Mouse (Mus musculus): Measurements from ENCODE around the gene Synj2. TPM values are rescaled to one million over a fixed set of nuclear protein-coding genes. Genes with fewer than 3 reads are reported as not detected.

Synj2 gene
- polyA plus RNA-seq, 1 experiment from 2014 or later: 1.2 TPM

- DNase-seq (ENCODE audit: low spot score): no peak
- peaks cover 7% of the 10 kb centered on the region for H3K4me1 ChIP-seq (ENCODE audit: control insufficient read depth, insufficient read depth, low read length)
- H3K27me3 ChIP-seq (ENCODE audit: control insufficient read depth, insufficient read depth, low read length): no peaks in the 10 kb centered on the region
- no peak overlapping the region for H3K9ac ChIP-seq (ENCODE audit: low read length)
- H3K4me3 ChIP-seq (ENCODE audit: low read depth, low read length): no peak overlapping the region
- WGBS: 87% methylated on average over 6 of the region's 6 CpGs
- no peaks in the 10 kb centered on the region for H3K36me3 ChIP-seq (ENCODE audit: control insufficient read depth, insufficient read depth, low read length)
- no peaks in the 10 kb centered on the region for H3K9me3 ChIP-seq (ENCODE audit: control insufficient read depth, low read length)
- H3K27ac ChIP-seq (replicated peaks; ENCODE audit: low read depth, low read length): no peak overlapping the region
- ATAC-seq (ENCODE audit: insufficient number of reproducible peaks, low FRiP score, low TSS enrichment, low read depth): no peak
- H3K4me2 ChIP-seq (ENCODE audit: low read depth, severe bottlenecking): no peak overlapping the region
These were observed 62.6 kb downstream of the Synj2 start for GRCm38 (mm10) chr17:6003661-6004060.

- DNase-seq (ENCODE audit: low spot score): no peak
- Histone ChIP-seq H3K4me2 (ENCODE audit: low read depth, severe bottlenecking) (peak overlapping the region; percentile 32), H3K9me3 (ENCODE audit: control insufficient read depth, low read length) (no peaks in the 10 kb centered on the region), H3K4me3 (ENCODE audit: low read depth, low read length) (no peak overlapping the region), H3K4me1 (ENCODE audit: control insufficient read depth, insufficient read depth, low read length) (peaks cover 7% of the 10 kb centered on the region), H3K9ac (ENCODE audit: low read length) (no peak overlapping the region), H3K27me3 (ENCODE audit: control insufficient read depth, insufficient read depth, low read length) (no peaks in the 10 kb centered on the region), H3K27ac (replicated peaks; ENCODE audit: low read depth, low read length) (no peak overlapping the region), H3K36me3 (ENCODE audit: control insufficient read depth, insufficient read depth, low read length) (no peaks in the 10 kb centered on the region)
- WGBS: 11% methylated on average over 14 of the region's 14 CpGs
- ATAC-seq (ENCODE audit: insufficient number of reproducible peaks, low FRiP score, low TSS enrichment, low read depth): peak; percentile 71; the same call in 1 of the 2 replicates
These were observed 64.2 kb downstream of the Synj2 start for GRCm38 (mm10) chr17:6005246-6005637.

- no peaks in the 10 kb centered on the region for H3K36me3 ChIP-seq (ENCODE audit: control insufficient read depth, insufficient read depth, low read length)
- H3K27ac ChIP-seq (replicated peaks; ENCODE audit: low read depth, low read length): peak overlapping the region; percentile 33; the same call in 1 of the 2 replicates
- no peak for DNase-seq (ENCODE audit: low spot score)
- H3K4me2 ChIP-seq (ENCODE audit: low read depth, severe bottlenecking): peak overlapping the region; percentile 32
- no peak overlapping the region; the same call in 1 of the 2 replicates for H3K9ac ChIP-seq (ENCODE audit: low read length)
- no peaks in the 10 kb centered on the region for H3K27me3 ChIP-seq (ENCODE audit: control insufficient read depth, insufficient read depth, low read length)
- ATAC-seq (ENCODE audit: insufficient number of reproducible peaks, low FRiP score, low TSS enrichment, low read depth): no peak
- H3K4me1 ChIP-seq (ENCODE audit: control insufficient read depth, insufficient read depth, low read length): peaks cover 7% of the 10 kb centered on the region
- WGBS: 30% methylated on average over 14 of the region's 14 CpGs
- H3K4me3 ChIP-seq (ENCODE audit: low read depth, low read length): no peak overlapping the region
- no peaks in the 10 kb centered on the region for H3K9me3 ChIP-seq (ENCODE audit: control insufficient read depth, low read length)
These were observed 64.8 kb downstream of the Synj2 start for GRCm38 (mm10) chr17:6005638-6006471.

- ATAC-seq (ENCODE audit: insufficient number of reproducible peaks, low FRiP score, low TSS enrichment, low read depth): no peak
- WGBS: 81% methylated on average over 5 of the region's 5 CpGs
- no peak for DNase-seq (ENCODE audit: low spot score)
These were observed 66.2 kb downstream of the Synj2 start for GRCm38 (mm10) chr17:6007101-6007780.

GRCm38 (mm10) chr17:6007902-6008301, 66.8 kb downstream of the Synj2 start:
- no peak for ATAC-seq (ENCODE audit: insufficient number of reproducible peaks, low FRiP score, low TSS enrichment, low read depth)
- peaks cover 7% of the 10 kb centered on the region for H3K4me1 ChIP-seq (ENCODE audit: control insufficient read depth, insufficient read depth, low read length)
- H3K27ac ChIP-seq (replicated peaks; ENCODE audit: low read depth, low read length): no peak overlapping the region
- no peaks in the 10 kb centered on the region for H3K27me3 ChIP-seq (ENCODE audit: control insufficient read depth, insufficient read depth, low read length)
- H3K4me2 ChIP-seq (ENCODE audit: low read depth, severe bottlenecking): no peak overlapping the region
- 88% methylated on average over 9 of the region's 9 CpGs for WGBS
- H3K4me3 ChIP-seq (ENCODE audit: low read depth, low read length): no peak overlapping the region
- no peak for DNase-seq (ENCODE audit: low spot score)
- no peak overlapping the region for H3K9ac ChIP-seq (ENCODE audit: low read length)
- H3K36me3 ChIP-seq (ENCODE audit: control insufficient read depth, insufficient read depth, low read length): no peaks in the 10 kb centered on the region
- no peaks in the 10 kb centered on the region for H3K9me3 ChIP-seq (ENCODE audit: control insufficient read depth, low read length)

More at GRCm38 (mm10) chr17:6007101-6007780, 66.2 kb downstream of the Synj2 start:
- H3K4me2 ChIP-seq (ENCODE audit: low read depth, severe bottlenecking): no peak overlapping the region
- peaks cover 7% of the 10 kb centered on the region for H3K4me1 ChIP-seq (ENCODE audit: control insufficient read depth, insufficient read depth, low read length)
- H3K4me3 ChIP-seq (ENCODE audit: low read depth, low read length): no peak overlapping the region
- H3K36me3 ChIP-seq (ENCODE audit: control insufficient read depth, insufficient read depth, low read length): no peaks in the 10 kb centered on the region
- no peaks in the 10 kb centered on the region for H3K27me3 ChIP-seq (ENCODE audit: control insufficient read depth, insufficient read depth, low read length)
- H3K9ac ChIP-seq (ENCODE audit: low read length): no peak overlapping the region
- no peak overlapping the region for H3K27ac ChIP-seq (replicated peaks; ENCODE audit: low read depth, low read length)
- H3K9me3 ChIP-seq (ENCODE audit: control insufficient read depth, low read length): no peaks in the 10 kb centered on the region

- no peak overlapping the region for H3K9ac ChIP-seq (ENCODE audit: low read length)
- H3K9me3 ChIP-seq (ENCODE audit: control insufficient read depth, low read length): no peaks in the 10 kb centered on the region
- 86% methylated on average over 11 of the region's 11 CpGs for WGBS
- ATAC-seq (ENCODE audit: insufficient number of reproducible peaks, low FRiP score, low TSS enrichment, low read depth) (no peak), DNase-seq (ENCODE audit: low spot score) (no peak)
- no peaks in the 10 kb centered on the region for H3K27me3 ChIP-seq (ENCODE audit: control insufficient read depth, insufficient read depth, low read length)
- H3K4me1 ChIP-seq (ENCODE audit: control insufficient read depth, insufficient read depth, low read length): peaks cover 7% of the 10 kb centered on the region
- H3K27ac ChIP-seq (replicated peaks; ENCODE audit: low read depth, low read length): no peak overlapping the region
- no peaks in the 10 kb centered on the region for H3K36me3 ChIP-seq (ENCODE audit: control insufficient read depth, insufficient read depth, low read length)
- no peak overlapping the region for H3K4me2 ChIP-seq (ENCODE audit: low read depth, severe bottlenecking)
- H3K4me3 ChIP-seq (ENCODE audit: low read depth, low read length): no peak overlapping the region
These were observed 67.5 kb downstream of the Synj2 start for GRCm38 (mm10) chr17:6008590-6008989.

- Histone ChIP-seq H3K9ac (ENCODE audit: low read length) (no peak overlapping the region), H3K9me3 (ENCODE audit: control insufficient read depth, low read length) (no peaks in the 10 kb centered on the region), H3K36me3 (ENCODE audit: control insufficient read depth, insufficient read depth, low read length) (no peaks in the 10 kb centered on the region), H3K4me2 (ENCODE audit: low read depth, severe bottlenecking) (no peak overlapping the region), H3K4me1 (ENCODE audit: control insufficient read depth, insufficient read depth, low read length) (peaks cover 7% of the 10 kb centered on the region), H3K4me3 (ENCODE audit: low read depth, low read length) (no peak overlapping the region), H3K27ac (replicated peaks; ENCODE audit: low read depth, low read length) (no peak overlapping the region), H3K27me3 (ENCODE audit: control insufficient read depth, insufficient read depth, low read length) (no peaks in the 10 kb centered on the region)
- DNase-seq (ENCODE audit: low spot score) (no peak), ATAC-seq (ENCODE audit: insufficient number of reproducible peaks, low FRiP score, low TSS enrichment, low read depth) (no peak)
- 90% methylated on average over 4 of the region's 4 CpGs for WGBS
These were observed 68.5 kb downstream of the Synj2 start for GRCm38 (mm10) chr17:6009606-6010005.

GRCm38 (mm10) chr17:6013079-6013478, 72.0 kb downstream of the Synj2 start:
- Histone ChIP-seq H3K4me1 (ENCODE audit: control insufficient read depth, insufficient read depth, low read length) (no peaks in the 10 kb centered on the region), H3K9me3 (ENCODE audit: control insufficient read depth, low read length) (no peaks in the 10 kb centered on the region), H3K27ac (replicated peaks; ENCODE audit: low read depth, low read length) (no peak overlapping the region), H3K27me3 (ENCODE audit: control insufficient read depth, insufficient read depth, low read length) (no peaks in the 10 kb centered on the region), H3K4me3 (ENCODE audit: low read depth, low read length) (no peak overlapping the region), H3K9ac (ENCODE audit: low read length) (no peak overlapping the region), H3K4me2 (ENCODE audit: low read depth, severe bottlenecking) (no peak overlapping the region), H3K36me3 (ENCODE audit: control insufficient read depth, insufficient read depth, low read length) (no peaks in the 10 kb centered on the region)
- no peak for ATAC-seq (ENCODE audit: insufficient number of reproducible peaks, low FRiP score, low TSS enrichment, low read depth)
- 80% methylated on average over 4 of the region's 4 CpGs for WGBS
- no peak for DNase-seq (ENCODE audit: low spot score)

All from limb, embryonic 11.5 days (tissue).